Mouse (Mus musculus) kidney, embryonic 15.5 days (tissue): ENCODE data around the gene Gm42715. TPM values are rescaled to one million over a fixed set of nuclear protein-coding genes. Genes with fewer than 3 reads are reported as not detected.

ENCODE experiments used
- ATAC-seq: fragments of 200-750 bp; cut with Nextera tagmentation; replicated peaks from 2 replicates; pipeline ENCODE4 v1.8.0; 2017; ENCODE audit warnings: moderate TSS enrichment; ENCODE audit not compliant: low FRiP score
- H3K27ac ChIP-seq: fragments of 300-500 bp; sonication (generic); 2 replicates; pipeline ENCODE4 v1.5.1; 2015; ENCODE audit warnings: mild to moderate bottlenecking, inconsistent platforms
- H3K27me3 ChIP-seq: fragments of 300-500 bp; sonication (generic); 2 replicates; pipeline ENCODE4 v1.6.1; 2015; ENCODE audit warnings: inconsistent platforms
- H3K36me3 ChIP-seq: fragments of 300-500 bp; sonication (generic); 2 replicates; pipeline ENCODE4 v1.6.1; 2015; ENCODE audit warnings: inconsistent platforms
- H3K4me1 ChIP-seq: fragments of 300-500 bp; sonication (generic); 2 replicates; pipeline ENCODE4 v1.6.1; 2015; ENCODE audit warnings: inconsistent platforms
- H3K4me2 ChIP-seq: fragments of 300-500 bp; sonication (generic); 2 replicates; pipeline ENCODE4 v1.6.1; 2015; ENCODE audit warnings: moderate library complexity, mild to moderate bottlenecking, inconsistent platforms
- H3K4me3 ChIP-seq: fragments of 300-500 bp; sonication (generic); replicated peaks from 2 replicates; pipeline ENCODE4 v1.5.1; 2015; ENCODE audit warnings: mild to moderate bottlenecking, inconsistent platforms
- H3K9ac ChIP-seq: fragments of 300-500 bp; sonication (generic); 2 replicates; pipeline ENCODE4 v1.6.1; 2015; ENCODE audit warnings: mild to moderate bottlenecking, inconsistent platforms
- H3K9me3 ChIP-seq: fragments of 300-500 bp; sonication (generic); replicated peaks from 2 replicates; pipeline ENCODE4 v1.6.1; 2016; ENCODE audit warnings: inconsistent platforms
- WGBS: fragments of 180-500 bp; shearing (Covaris S2); methylation state at CpG from one replicate; pipeline ENCODE4 v1.1.7; 2015; ENCODE audit warnings: mixed read lengths; 5-methylcytosine and 5-hydroxymethylcytosine counted together
- microRNA-seq: library from miRNA; unstranded; fragments of <30 nt; microRNA quantifications from one replicate; pipeline ENCODE4, GENCODE M21; 2016
- polyA plus RNA-seq: library from polyadenylated mRNA; unstranded; fragments of >200 nt; fragmentation: Nextera tagmentation; extraction: Ambion mirVana; gene quantifications from 2 replicates; pipeline ENCODE4 v1.2.1, GENCODE M21; 2015

Gm42715 gene
- polyA plus RNA-seq, 1 experiment from 2014 or later: 19.4 TPM

DNA sequence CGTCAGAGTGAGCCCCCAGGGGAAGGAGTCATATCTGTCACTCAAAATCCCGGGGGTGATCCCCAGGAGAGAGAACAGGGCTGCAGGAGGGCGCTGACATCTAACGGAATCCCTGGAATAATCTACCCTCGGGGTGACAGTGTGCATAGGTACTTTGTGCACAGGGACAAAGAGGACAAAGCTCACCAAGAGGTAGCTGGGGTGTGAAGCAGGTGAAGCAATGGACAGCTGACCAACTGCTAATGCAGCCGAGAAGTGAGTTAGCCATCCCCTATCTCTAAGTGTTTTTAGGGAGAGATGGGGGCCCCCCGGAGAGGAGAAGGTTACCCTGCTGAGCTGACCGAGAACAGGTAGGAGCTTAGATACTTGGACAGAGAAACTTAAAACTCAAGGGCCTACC lies 94.7 kb downstream of the Gm42715 start:
- H3K9ac ChIP-seq: peak overlapping the region; percentile 99
- H3K27me3 ChIP-seq: no peaks in the 10 kb centered on the region
- H3K36me3 ChIP-seq: peaks cover 42% of the 10 kb centered on the region
- peak overlapping the region; percentile 99 for H3K4me3 ChIP-seq
- peak overlapping the region; percentile 91 for H3K27ac ChIP-seq
- H3K4me1 ChIP-seq: peaks cover 20% of the 10 kb centered on the region
- 23% methylated on average over 8 of the region's 8 CpGs for WGBS
- no peak; the same call in 1 of the 2 replicates for ATAC-seq
- no peaks in the 10 kb centered on the region for H3K9me3 ChIP-seq
- H3K4me2 ChIP-seq: peak overlapping the region; percentile 79

DNA sequence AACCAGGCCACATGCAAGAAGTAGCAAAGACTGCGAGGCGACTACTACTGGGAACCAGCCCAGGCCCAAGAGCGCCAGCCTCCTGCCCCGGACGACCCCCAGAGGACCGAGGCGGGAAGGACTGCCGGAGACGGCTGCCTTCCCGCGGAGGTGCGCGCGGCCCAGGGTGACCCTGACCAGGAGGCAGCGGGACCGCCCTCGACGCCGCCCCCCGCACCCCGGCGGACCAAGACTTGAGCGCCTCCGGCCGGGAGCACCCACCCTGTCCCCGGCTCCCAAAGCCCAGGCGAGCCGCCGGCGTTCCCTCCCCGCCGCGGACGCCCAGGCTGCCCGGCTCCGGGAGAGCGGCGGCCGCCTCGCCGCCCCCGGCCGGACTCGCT lies 95.1 kb downstream of the Gm42715 start:
- H3K4me1 ChIP-seq: peaks cover 20% of the 10 kb centered on the region
- peak overlapping the region; percentile 99 for H3K9ac ChIP-seq
- H3K27me3 ChIP-seq: no peaks in the 10 kb centered on the region
- WGBS: under 1% methylated on average over 21 of the region's 44 CpGs
- peak overlapping the region; percentile 79 for H3K4me2 ChIP-seq
- H3K27ac ChIP-seq: peak overlapping the region; percentile 91
- H3K4me3 ChIP-seq: peak overlapping the region; percentile 99
- H3K36me3 ChIP-seq: peaks cover 38% of the 10 kb centered on the region
- peak; percentile 62 for ATAC-seq
- no peaks in the 10 kb centered on the region for H3K9me3 ChIP-seq

DNA sequence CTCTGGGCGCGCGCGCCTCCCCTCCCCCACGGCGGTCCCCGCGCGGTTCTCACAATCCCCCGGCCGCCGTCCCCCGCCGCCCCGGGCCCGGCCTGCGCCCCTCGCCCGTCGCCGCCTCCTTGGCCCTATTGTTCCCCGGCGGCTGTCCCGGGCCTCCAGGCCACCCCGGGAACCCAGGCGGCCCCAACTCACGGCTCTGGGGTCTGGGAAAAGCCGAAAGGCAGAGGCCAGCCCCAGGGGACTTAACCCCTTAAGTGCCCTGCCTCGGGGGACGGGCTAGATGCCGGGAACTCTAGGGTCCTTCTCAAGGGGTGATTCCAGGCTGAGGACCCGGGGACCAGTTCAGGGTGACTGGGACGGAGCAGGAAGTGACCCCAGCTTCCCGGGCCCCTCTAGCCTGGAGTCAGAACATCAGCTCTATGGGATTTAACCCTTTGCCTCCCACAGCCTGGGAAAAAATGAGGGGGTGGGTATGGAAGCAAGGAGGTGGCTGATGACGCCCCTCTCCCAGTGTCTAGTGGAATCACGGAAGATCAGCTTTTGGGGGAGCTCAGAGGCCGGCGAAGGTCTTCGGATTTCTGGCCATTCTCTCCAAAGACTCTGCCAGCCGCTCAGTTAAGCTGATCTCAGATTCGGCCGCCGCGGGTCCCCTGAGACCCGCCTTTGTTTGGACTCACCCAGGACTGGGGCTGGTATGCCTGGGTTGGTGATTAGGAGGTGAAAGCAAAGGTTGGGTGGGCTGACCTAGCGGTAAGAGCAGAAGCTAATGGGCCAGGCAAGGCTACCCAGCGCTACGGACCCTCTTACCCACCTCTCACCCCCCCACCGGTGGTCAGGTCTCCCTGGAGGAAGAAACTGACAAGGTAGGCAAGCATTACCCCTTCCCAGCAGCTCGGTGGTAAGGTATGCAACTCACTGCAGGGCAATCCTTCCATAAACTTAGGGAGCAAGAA lies 95.8 kb downstream of the Gm42715 start, which contains the start of gene Zfp629:
Gene Zfp629, minus strand, starts transcription at position 907 of the 953 bp plus-strand sequence.
- Histone ChIP-seq H3K36me3 (peaks cover 31% of the 10 kb centered on the region), H3K4me3 (peak within 1 kb of the TSS; percentile 99), H3K4me2 (peak within 1 kb of the TSS; percentile 79), H3K4me1 (peaks cover 20% of the 10 kb centered on the region), H3K27me3 (no peaks in the 10 kb centered on the region), H3K9me3 (no peaks in the 10 kb centered on the region), H3K27ac (peak within 1 kb of the TSS; percentile 91), H3K9ac (peak within 1 kb of the TSS; percentile 99)
- peak; percentile 93 for ATAC-seq
- WGBS: under 1% methylated on average over 50 of the region's 50 CpGs

DNA sequence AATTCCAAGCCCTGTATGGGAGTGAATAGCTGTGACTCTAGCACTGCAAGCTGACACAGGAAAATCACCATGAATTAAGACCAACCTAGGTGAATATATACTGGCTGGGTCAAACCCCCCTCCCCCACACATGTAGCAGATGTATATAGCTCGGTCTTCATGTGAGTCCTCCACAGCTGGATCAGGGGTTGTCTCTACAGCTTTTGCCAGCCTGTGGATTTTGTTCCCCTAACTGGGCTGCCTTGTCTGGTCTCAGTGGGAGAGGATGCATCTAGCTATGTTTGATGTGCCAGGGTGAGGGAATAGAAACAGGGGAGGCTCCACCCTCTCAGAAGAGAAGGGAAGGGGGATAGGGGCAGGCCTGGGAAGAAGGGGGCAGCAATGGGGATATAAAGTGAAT lies 97.0 kb downstream of the Gm42715 start:
- no peak for ATAC-seq

More for the DNA sequence above, 97.0 kb downstream of the Gm42715 start:
- Histone ChIP-seq H3K36me3 (peaks cover 20% of the 10 kb centered on the region), H3K9ac (no peak overlapping the region), H3K4me3 (no peak overlapping the region; the same call in 1 of the 2 replicates), H3K4me1 (peaks cover 20% of the 10 kb centered on the region), H3K4me2 (peak overlapping the region; percentile 79; the same call in 1 of the 2 replicates), H3K9me3 (no peaks in the 10 kb centered on the region), H3K27me3 (no peaks in the 10 kb centered on the region), H3K27ac (peak overlapping the region; percentile 45; the same call in 1 of the 2 replicates)
- WGBS: 62% methylated on average over 1 of the region's 1 CpGs

Small RNA genes lying within 50 kb of the gene (microRNA-seq; reads per million reads assigned to microRNA genes)
- not detected for gene Gm47278
- gene Mir7060: not detected

Other genes with a start within 250 kb of the Gm42715 start
- gene Sephs2, start 245.5 kb upstream of the Gm42715 start, polyA plus RNA-seq: 112 and 113 TPM in 2 replicates
- 0.82 and 1.2 TPM in 2 replicates for gene Itgal, start 223.3 kb upstream of the Gm42715 start, polyA plus RNA-seq
- 21.5 and 25.1 TPM in 2 replicates for gene Zfp768, start 174.0 kb upstream of the Gm42715 start, polyA plus RNA-seq
- 8.3 and 10.7 TPM in 2 replicates for gene Zfp747, start 143.5 kb upstream of the Gm42715 start, polyA plus RNA-seq
- 5.7 and 6.3 TPM in 2 replicates for gene 9130019O22Rik, start 132.4 kb upstream of the Gm42715 start, polyA plus RNA-seq
- 7.1 and 8.0 TPM in 2 replicates for gene E430018J23Rik, start 126.0 kb upstream of the Gm42715 start, polyA plus RNA-seq
- 7.6 and 8.0 TPM in 2 replicates for gene Zfp764, start 112.8 kb upstream of the Gm42715 start, polyA plus RNA-seq
- 24.5 and 27.1 TPM in 2 replicates for gene Zfp688, start 97.5 kb upstream of the Gm42715 start, polyA plus RNA-seq
- gene Zfp689, start 70.4 kb upstream of the Gm42715 start, polyA plus RNA-seq: 8.1 and 8.9 TPM in 2 replicates
- gene Prr14, start 60.0 kb upstream of the Gm42715 start, polyA plus RNA-seq: 36.0 and 47.4 TPM in 2 replicates
- gene Fbrs, start 40.4 kb upstream of the Gm42715 start, polyA plus RNA-seq: 10.2 and 11.9 TPM in 2 replicates
- 54.6 and 57.9 TPM in 2 replicates for gene Srcap, start 7.6 kb upstream of the Gm42715 start, polyA plus RNA-seq
- gene Tmem265, start 41.8 kb downstream of the Gm42715 start, polyA plus RNA-seq: 8.7 and 10.4 TPM in 2 replicates
- gene Phkg2, start 53.8 kb downstream of the Gm42715 start, polyA plus RNA-seq: 34.6 and 42.5 TPM in 2 replicates
- 14.1 and 16.4 TPM in 2 replicates for gene Ccdc189, start 69.0 kb downstream of the Gm42715 start, polyA plus RNA-seq
- 47.2 and 48.3 TPM in 2 replicates for gene Rnf40, start 69.2 kb downstream of the Gm42715 start, polyA plus RNA-seq
- 17.2 and 18.9 TPM in 2 replicates for gene Zfp629, start 96.2 kb downstream of the Gm42715 start, polyA plus RNA-seq
- gene Bcl7c, start 189.3 kb downstream of the Gm42715 start, polyA plus RNA-seq: 64.2 and 66.8 TPM in 2 replicates
- 15.3 and 16.5 TPM in 2 replicates for gene Ctf1, start 193.2 kb downstream of the Gm42715 start, polyA plus RNA-seq
- 0.31 and 0.33 TPM in 2 replicates for gene Ctf2, start 212.6 kb downstream of the Gm42715 start, polyA plus RNA-seq
- gene Fbxl19, start 225.0 kb downstream of the Gm42715 start, polyA plus RNA-seq: 5.6 and 6.8 TPM in 2 replicates